Mouse (Mus musculus) heart, postnatal 0 days (tissue): ENCODE data around the gene Theg. TPM values are rescaled to one million over a fixed set of nuclear protein-coding genes. Genes with fewer than 3 reads are reported as not detected.

ENCODE experiments used
- ATAC-seq: fragments of 200-750 bp; cut with Nextera tagmentation; 2 replicates; pipeline ENCODE4 v1.8.0; 2017; ENCODE audit warnings: low read depth, moderate number of reproducible peaks, moderate library complexity; ENCODE audit not compliant: insufficient read depth
- DNase-seq: peaks from one replicate; pipeline ENCODE4 v3.0.0-alpha.2; 2016; ENCODE audit warnings: low spot score
- H3K27ac ChIP-seq: fragments of 300-500 bp; sonication (generic); 2 replicates; pipeline ENCODE4 v1.5.1; 2014; ENCODE audit warnings: low read depth, mild to moderate bottlenecking
- H3K27me3 ChIP-seq: fragments of 300-500 bp; sonication (generic); 2 replicates; pipeline ENCODE4 v1.6.1; 2014; ENCODE audit warnings: low read length, mixed read lengths; ENCODE audit not compliant: control insufficient read depth, insufficient read depth
- H3K36me3 ChIP-seq: fragments of 300-500 bp; sonication (generic); replicated peaks from 2 replicates; pipeline ENCODE4 v1.6.1; 2014; ENCODE audit warnings: low read length, mixed read lengths; ENCODE audit not compliant: control insufficient read depth, insufficient read depth
- H3K4me1 ChIP-seq: fragments of 300-500 bp; sonication (generic); 2 replicates; pipeline ENCODE4 v1.6.1; 2014; ENCODE audit warnings: antibody characterized with exemption; ENCODE audit not compliant: control insufficient read depth, insufficient read depth
- H3K4me2 ChIP-seq: fragments of 300-500 bp; sonication (generic); 2 replicates; pipeline ENCODE4 v1.6.1; 2014; ENCODE audit warnings: low read depth, mild to moderate bottlenecking, low read length, moderate library complexity
- H3K4me3 ChIP-seq: fragments of 300-500 bp; sonication (generic); 2 replicates; pipeline ENCODE4 v1.5.1; 2014; ENCODE audit warnings: low read depth, low read length
- H3K9ac ChIP-seq: fragments of 300-500 bp; sonication (generic); replicated peaks from 2 replicates; pipeline ENCODE4 v1.6.1; 2014; ENCODE audit warnings: low read depth, low read length, mixed read lengths
- H3K9me3 ChIP-seq: fragments of 300-500 bp; sonication (generic); replicated peaks from 2 replicates; pipeline ENCODE4 v1.6.1; 2016; ENCODE audit warnings: low read length; ENCODE audit not compliant: control insufficient read depth
- CTCF ChIP-seq: IDR thresholded peaks from 2 replicates; pipeline ENCODE4 v1.5.1; 2016; ENCODE audit warnings: antibody characterized with exemption, control low read depth, low read depth
- EP300 ChIP-seq: IDR thresholded peaks from 2 replicates; pipeline ENCODE4 v1.6.1; 2016; ENCODE audit warnings: antibody characterized with exemption, low read depth
- WGBS: fragments of 180-500 bp; shearing (Covaris S2); extraction: QIAGEN DNeasy Blood & Tissue Kit; methylation state at CpG from one replicate; pipeline ENCODE4 v1.1.7; 2014; 5-methylcytosine and 5-hydroxymethylcytosine counted together
- polyA plus RNA-seq: library from polyadenylated mRNA; unstranded; fragments of >200 nt; fragmentation: Nextera tagmentation; extraction: Ambion mirVana; gene quantifications from 2 replicates; pipeline ENCODE4 v1.2.1, GENCODE M21; 2015
- total RNA-seq: library from RNA; depleted of rRNA; stranded (reverse); fragments of >200 nt; gene quantifications from 2 replicates; pipeline ENCODE4 v1.2.3, GENCODE M21; 2014; ENCODE audit warnings: low replicate concordance

Gene Theg
- total and polyA plus RNA-seq, 2 experiments from 2014 or later: not detected

DNA sequence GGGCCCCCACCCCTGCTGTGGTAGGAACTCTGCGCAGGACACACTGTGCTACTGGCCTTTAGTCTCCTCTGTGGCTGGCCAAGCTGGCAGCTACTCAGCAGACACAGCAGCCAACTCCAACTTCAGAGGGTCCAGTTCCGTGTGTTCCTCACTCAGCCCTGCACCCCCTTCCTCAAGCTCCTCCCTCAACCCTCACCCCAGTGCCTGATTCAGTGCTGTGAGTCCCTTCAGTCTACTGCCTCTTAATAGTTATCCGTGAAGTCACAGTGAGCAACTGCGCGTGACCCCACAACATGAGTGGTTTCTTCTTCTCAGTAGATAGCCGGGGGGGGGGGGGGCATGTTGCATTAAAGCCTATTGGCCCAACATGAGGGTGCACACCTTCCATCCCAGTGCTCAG lies 13.5 kb downstream of the Theg start:
- DNase-seq (no peak), ATAC-seq (no peak)
- H3K9ac ChIP-seq: no peak overlapping the region
- H3K4me3 ChIP-seq: no peak overlapping the region
- no peaks in the 10 kb centered on the region for H3K36me3 ChIP-seq
- H3K9me3 ChIP-seq: no peaks in the 10 kb centered on the region
- no peak overlapping the region for H3K4me2 ChIP-seq
- no peaks in the 10 kb centered on the region for H3K27me3 ChIP-seq
- no peak overlapping the region for H3K27ac ChIP-seq
- TF ChIP-seq CTCF (no peak), EP300 (no peak)
- WGBS: 86% methylated on average over 6 of the region's 6 CpGs
- H3K4me1 ChIP-seq: no peaks in the 10 kb centered on the region

DNA sequence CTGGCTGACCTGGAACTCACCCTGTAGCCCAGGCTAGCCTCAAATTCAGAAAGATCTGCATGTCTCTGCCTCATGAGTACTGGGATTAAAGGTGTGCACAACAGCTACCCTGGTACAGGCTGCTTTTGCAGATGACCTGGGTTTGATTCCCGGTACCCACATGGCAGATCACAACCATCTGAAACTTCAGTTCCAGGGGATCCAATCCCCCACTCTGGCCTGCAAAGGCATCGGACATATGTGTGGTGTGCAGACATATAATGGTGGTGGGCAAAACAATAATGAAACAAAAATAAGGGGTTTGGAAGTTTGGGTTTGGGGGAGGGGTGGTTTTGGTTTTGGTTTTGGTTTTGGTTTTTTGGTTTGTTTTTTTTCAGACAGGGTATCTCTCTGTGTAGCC lies 15.8 kb downstream of the Theg start:
- H3K4me3 ChIP-seq: no peak overlapping the region
- no peak overlapping the region for H3K27ac ChIP-seq
- WGBS: 88% methylated on average over 2 of the region's 2 CpGs
- no peaks in the 10 kb centered on the region for H3K36me3 ChIP-seq
- no peak for DNase-seq
- no peaks in the 10 kb centered on the region for H3K4me1 ChIP-seq
- H3K4me2 ChIP-seq: no peak overlapping the region
- H3K9ac ChIP-seq: no peak overlapping the region
- no peaks in the 10 kb centered on the region for H3K9me3 ChIP-seq
- ATAC-seq: no peak
- TF ChIP-seq EP300: no peak
- no peak for TF ChIP-seq CTCF
- no peaks in the 10 kb centered on the region for H3K27me3 ChIP-seq

DNA sequence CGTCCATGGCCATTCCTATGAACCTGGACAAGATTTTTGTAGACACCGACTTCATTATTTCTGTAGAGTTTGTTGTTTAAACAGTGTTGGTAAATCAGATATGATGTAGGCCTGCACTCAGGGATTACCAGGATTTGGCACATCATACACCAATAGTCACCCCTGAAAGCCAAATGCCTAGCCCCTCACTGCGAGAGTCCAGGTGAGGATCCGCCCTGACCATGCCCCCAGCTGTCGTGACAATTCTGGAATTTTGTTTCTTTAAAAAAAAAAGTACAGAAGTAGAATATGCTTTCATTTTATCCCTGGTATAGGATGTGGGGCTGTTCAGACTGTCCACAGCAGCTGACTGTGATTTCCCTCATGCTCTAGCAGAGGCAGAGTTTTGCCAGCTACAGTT lies 17.2 kb downstream of the Theg start:
- ATAC-seq: no peak
- no peak overlapping the region for H3K27ac ChIP-seq
- WGBS: 87% methylated on average over 5 of the region's 5 CpGs
- H3K4me1 ChIP-seq: no peaks in the 10 kb centered on the region
- no peak for TF ChIP-seq EP300
- no peak for TF ChIP-seq CTCF
- no peaks in the 10 kb centered on the region for H3K36me3 ChIP-seq
- no peak for DNase-seq
- no peak overlapping the region for H3K9ac ChIP-seq
- H3K9me3 ChIP-seq: no peaks in the 10 kb centered on the region
- no peaks in the 10 kb centered on the region for H3K27me3 ChIP-seq
- no peak overlapping the region for H3K4me2 ChIP-seq
- H3K4me3 ChIP-seq: no peak overlapping the region

DNA sequence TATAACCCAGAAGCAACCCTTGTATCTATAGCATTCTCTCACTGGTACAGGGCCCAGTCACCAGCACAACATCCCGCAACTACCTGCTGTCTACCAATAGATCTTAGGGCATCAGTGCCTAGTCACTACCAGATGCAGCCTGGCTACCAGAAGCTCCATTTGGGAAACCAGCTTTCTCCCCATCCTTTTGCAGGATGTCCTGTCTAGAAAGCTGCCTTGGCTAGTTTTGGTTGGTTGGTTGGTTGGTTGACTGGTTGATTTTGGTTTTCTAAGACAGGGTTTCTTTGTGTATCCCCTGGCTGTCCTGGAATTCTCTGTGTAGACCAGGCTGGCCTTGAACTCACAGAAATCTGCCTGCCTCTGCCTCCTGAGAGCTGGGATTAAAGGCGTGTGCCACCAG lies 27.4 kb downstream of the Theg start:
- H3K9me3 ChIP-seq: no peaks in the 10 kb centered on the region
- WGBS: 61% methylated on average over 2 of the region's 2 CpGs
- H3K9ac ChIP-seq: no peak overlapping the region
- DNase-seq: no peak
- H3K4me3 ChIP-seq: no peak overlapping the region
- no peak overlapping the region for H3K4me2 ChIP-seq
- no peak for ATAC-seq
- no peaks in the 10 kb centered on the region for H3K4me1 ChIP-seq
- H3K27me3 ChIP-seq: no peaks in the 10 kb centered on the region
- no peak for TF ChIP-seq CTCF
- no peak for TF ChIP-seq EP300
- H3K36me3 ChIP-seq: no peaks in the 10 kb centered on the region
- H3K27ac ChIP-seq: no peak overlapping the region

DNA sequence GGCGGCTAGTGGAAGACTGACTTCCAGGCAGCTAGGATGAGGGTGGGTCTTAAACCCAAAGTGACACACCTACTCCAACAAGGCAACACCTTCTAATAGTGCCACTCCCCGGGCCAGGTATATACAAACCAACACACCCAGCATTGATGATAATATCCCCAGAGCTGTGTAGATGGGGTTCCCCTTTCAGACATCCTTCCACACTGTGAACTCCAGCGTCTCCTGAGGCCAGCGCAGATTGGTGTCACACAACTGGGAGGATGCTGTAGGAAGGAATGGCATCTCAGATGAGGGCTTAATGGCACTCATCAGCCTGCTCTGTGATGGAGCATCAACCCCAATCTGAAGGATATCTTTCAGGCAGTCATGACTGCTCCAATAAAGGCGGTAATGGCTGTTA lies 29.6 kb downstream of the Theg start:
- WGBS: 86% methylated on average over 5 of the region's 5 CpGs

DNA sequence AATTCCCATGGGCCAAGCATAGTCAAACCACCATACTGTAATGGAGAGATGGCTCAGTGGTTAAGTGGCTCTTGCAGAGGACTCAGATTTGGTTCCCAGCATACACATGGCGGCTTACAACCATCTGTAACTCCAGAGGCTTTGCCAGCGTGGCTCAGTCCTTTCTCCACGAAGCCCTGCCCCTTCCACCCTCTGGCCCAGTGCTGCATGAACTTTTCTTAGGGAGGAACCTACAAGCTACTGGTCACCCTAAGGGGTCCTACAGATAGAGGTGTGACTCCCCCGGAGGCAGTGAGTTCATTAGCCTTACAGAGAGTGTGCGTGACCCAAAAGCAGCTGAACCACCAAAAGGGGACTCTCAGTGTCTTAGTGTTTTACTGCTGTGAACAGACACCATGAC lies 30.2 kb downstream of the Theg start:
- no peak for DNase-seq

More for the DNA sequence above, 29.6 kb downstream of the Theg start:
- TF ChIP-seq CTCF: no peak
- Histone ChIP-seq H3K9me3 (no peaks in the 10 kb centered on the region), H3K27me3 (no peaks in the 10 kb centered on the region), H3K9ac (no peak overlapping the region), H3K4me2 (no peak overlapping the region), H3K4me3 (no peak overlapping the region), H3K4me1 (peaks cover 14% of the 10 kb centered on the region), H3K36me3 (no peaks in the 10 kb centered on the region), H3K27ac (no peak overlapping the region)
- no peak for DNase-seq
- no peak for ATAC-seq

More for the DNA sequence above, 30.2 kb downstream of the Theg start:
- ATAC-seq: no peak
- Histone ChIP-seq H3K36me3 (no peaks in the 10 kb centered on the region), H3K27ac (no peak overlapping the region), H3K4me1 (peaks cover 14% of the 10 kb centered on the region), H3K4me3 (no peak overlapping the region), H3K4me2 (no peak overlapping the region), H3K9me3 (no peaks in the 10 kb centered on the region), H3K9ac (no peak overlapping the region), H3K27me3 (no peaks in the 10 kb centered on the region)
- WGBS: 80% methylated on average over 5 of the region's 5 CpGs
- TF ChIP-seq EP300 (no peak), CTCF (no peak)
